Mouse (Mus musculus): ENCODE results near the gene Crybb2. TPM values are rescaled to one million over a fixed set of nuclear protein-coding genes. Genes with fewer than 3 reads are reported as not detected.
A peak's percentile ranks its signal among the peaks of the same experiment; 100 is the strongest.

Crybb2 gene
- polyA plus RNA-seq, 1 experiment from 2014 or later, result not detected

GRCm38 (mm10) chr5:113086990-113087389 is 17.1 kb upstream of the Crybb2 start:
- Histone ChIP-seq H3K27ac (ENCODE audit: low read depth, low read length) (no peak overlapping the region), H3K9ac (ENCODE audit: low read depth, low read length) (no peak overlapping the region), H3K9me3 (ENCODE audit: control insufficient read depth, low read length) (no peaks in the 10 kb centered on the region), H3K4me3 (ENCODE audit: low read depth, low read length) (no peak overlapping the region), H3K4me2 (replicated peaks; ENCODE audit: low read depth, low read length) (no peak overlapping the region), H3K36me3 (ENCODE audit: control insufficient read depth, insufficient read depth, low read length) (no peaks in the 10 kb centered on the region), H3K4me1 (replicated peaks; ENCODE audit: control insufficient read depth, insufficient read depth, low read length) (no peaks in the 10 kb centered on the region), H3K27me3 (ENCODE audit: control insufficient read depth, insufficient read depth, low read length) (no peaks in the 10 kb centered on the region)
- ATAC-seq (ENCODE audit: low FRiP score), result no peak
- 67% methylated on average over 4 of the region's 4 CpGs for WGBS
- no peak for DNase-seq (ENCODE audit: low spot score)

- WGBS, result 88% methylated on average over 12 of the region's 12 CpGs
- H3K27me3 ChIP-seq (ENCODE audit: control insufficient read depth, insufficient read depth, low read length), result no peaks in the 10 kb centered on the region
- ATAC-seq (ENCODE audit: low FRiP score) (no peak), DNase-seq (ENCODE audit: low spot score) (no peak)
- H3K36me3 ChIP-seq (ENCODE audit: control insufficient read depth, insufficient read depth, low read length), result no peaks in the 10 kb centered on the region
- no peak overlapping the region for H3K9ac ChIP-seq (ENCODE audit: low read depth, low read length)
- no peak overlapping the region for H3K4me3 ChIP-seq (ENCODE audit: low read depth, low read length)
- H3K27ac ChIP-seq (ENCODE audit: low read depth, low read length), result no peak overlapping the region
- H3K4me2 ChIP-seq (replicated peaks; ENCODE audit: low read depth, low read length), result no peak overlapping the region
- no peaks in the 10 kb centered on the region for H3K9me3 ChIP-seq (ENCODE audit: control insufficient read depth, low read length)
- no peaks in the 10 kb centered on the region for H3K4me1 ChIP-seq (replicated peaks; ENCODE audit: control insufficient read depth, insufficient read depth, low read length)
These were observed 16.5 kb upstream of the Crybb2 start for GRCm38 (mm10) chr5:113086439-113086838.

GRCm38 (mm10) chr5:113085931-113086330 is 16.0 kb upstream of the Crybb2 start:
- ATAC-seq (ENCODE audit: low FRiP score), result no peak
- H3K9ac ChIP-seq (ENCODE audit: low read depth, low read length), result no peak overlapping the region
- no peak overlapping the region for H3K27ac ChIP-seq (ENCODE audit: low read depth, low read length)
- H3K9me3 ChIP-seq (ENCODE audit: control insufficient read depth, low read length), result no peaks in the 10 kb centered on the region
- H3K36me3 ChIP-seq (ENCODE audit: control insufficient read depth, insufficient read depth, low read length), result no peaks in the 10 kb centered on the region
- no peak overlapping the region for H3K4me3 ChIP-seq (ENCODE audit: low read depth, low read length)
- H3K4me1 ChIP-seq (replicated peaks; ENCODE audit: control insufficient read depth, insufficient read depth, low read length), result no peaks in the 10 kb centered on the region
- 69% methylated on average over 2 of the region's 2 CpGs for WGBS
- DNase-seq (ENCODE audit: low spot score), result no peak
- no peak overlapping the region for H3K4me2 ChIP-seq (replicated peaks; ENCODE audit: low read depth, low read length)
- no peaks in the 10 kb centered on the region for H3K27me3 ChIP-seq (ENCODE audit: control insufficient read depth, insufficient read depth, low read length)

GRCm38 (mm10) chr5:113084309-113084708 is 14.4 kb upstream of the Crybb2 start:
- 81% methylated on average over 2 of the region's 2 CpGs for WGBS
- DNase-seq (ENCODE audit: low spot score), result no peak
- ATAC-seq (ENCODE audit: low FRiP score), result no peak

GRCm38 (mm10) chr5:113082356-113083168 is 12.6 kb upstream of the Crybb2 start:
- DNase-seq (ENCODE audit: low spot score) (no peak), ATAC-seq (ENCODE audit: low FRiP score) (no peak)
- H3K9ac ChIP-seq (ENCODE audit: low read depth, low read length), result no peak overlapping the region
- no peak overlapping the region for H3K4me2 ChIP-seq (replicated peaks; ENCODE audit: low read depth, low read length)
- no peaks in the 10 kb centered on the region for H3K9me3 ChIP-seq (ENCODE audit: control insufficient read depth, low read length)
- WGBS, result 68% methylated on average over 19 of the region's 19 CpGs
- H3K4me1 ChIP-seq (replicated peaks; ENCODE audit: control insufficient read depth, insufficient read depth, low read length), result no peaks in the 10 kb centered on the region
- H3K4me3 ChIP-seq (ENCODE audit: low read depth, low read length), result no peak overlapping the region
- no peaks in the 10 kb centered on the region for H3K27me3 ChIP-seq (ENCODE audit: control insufficient read depth, insufficient read depth, low read length)
- no peak overlapping the region for H3K27ac ChIP-seq (ENCODE audit: low read depth, low read length)
- no peaks in the 10 kb centered on the region for H3K36me3 ChIP-seq (ENCODE audit: control insufficient read depth, insufficient read depth, low read length)

More at GRCm38 (mm10) chr5:113084309-113084708, 14.4 kb upstream of the Crybb2 start:
- Histone ChIP-seq H3K9ac (ENCODE audit: low read depth, low read length) (no peak overlapping the region), H3K27me3 (ENCODE audit: control insufficient read depth, insufficient read depth, low read length) (no peaks in the 10 kb centered on the region), H3K4me3 (ENCODE audit: low read depth, low read length) (no peak overlapping the region), H3K4me2 (replicated peaks; ENCODE audit: low read depth, low read length) (no peak overlapping the region), H3K27ac (ENCODE audit: low read depth, low read length) (no peak overlapping the region), H3K9me3 (ENCODE audit: control insufficient read depth, low read length) (no peaks in the 10 kb centered on the region), H3K36me3 (ENCODE audit: control insufficient read depth, insufficient read depth, low read length) (no peaks in the 10 kb centered on the region), H3K4me1 (replicated peaks; ENCODE audit: control insufficient read depth, insufficient read depth, low read length) (no peaks in the 10 kb centered on the region)

- Histone ChIP-seq H3K27me3 (ENCODE audit: control insufficient read depth, insufficient read depth, low read length) (no peaks in the 10 kb centered on the region), H3K36me3 (ENCODE audit: control insufficient read depth, insufficient read depth, low read length) (no peaks in the 10 kb centered on the region), H3K27ac (ENCODE audit: low read depth, low read length) (no peak within 1 kb of the TSS), H3K4me2 (replicated peaks; ENCODE audit: low read depth, low read length) (no peak within 1 kb of the TSS), H3K9me3 (ENCODE audit: control insufficient read depth, low read length) (no peaks in the 10 kb centered on the region), H3K4me1 (replicated peaks; ENCODE audit: control insufficient read depth, insufficient read depth, low read length) (no peaks in the 10 kb centered on the region), H3K9ac (ENCODE audit: low read depth, low read length) (0 out of 2 replicates have a peak within 1 kb of the TSS, but pooled peaks have one; percentile 11), H3K4me3 (ENCODE audit: low read depth, low read length) (no peak within 1 kb of the TSS)
- 86% methylated on average over 8 of the region's 8 CpGs for WGBS
- DNase-seq (ENCODE audit: low spot score) (no peak), ATAC-seq (ENCODE audit: low FRiP score) (no peak)
These were observed 11.5 kb upstream of the Crybb2 start, which contains the start of gene Crybb3 for GRCm38 (mm10) chr5:113081439-113081838. TSS of gene Crybb3 (minus strand) at chr5:113081584.

GRCm38 (mm10) chr5:113081020-113081419 is 11.1 kb upstream of the Crybb2 start:
- no peaks in the 10 kb centered on the region for H3K9me3 ChIP-seq (ENCODE audit: control insufficient read depth, low read length)
- H3K27me3 ChIP-seq (ENCODE audit: control insufficient read depth, insufficient read depth, low read length), result no peaks in the 10 kb centered on the region
- DNase-seq (ENCODE audit: low spot score) (no peak), ATAC-seq (ENCODE audit: low FRiP score) (no peak)
- H3K36me3 ChIP-seq (ENCODE audit: control insufficient read depth, insufficient read depth, low read length), result no peaks in the 10 kb centered on the region
- WGBS, result 88% methylated on average over 9 of the region's 9 CpGs
- H3K4me3 ChIP-seq (ENCODE audit: low read depth, low read length), result no peak overlapping the region
- no peak overlapping the region for H3K27ac ChIP-seq (ENCODE audit: low read depth, low read length)
- H3K4me1 ChIP-seq (replicated peaks; ENCODE audit: control insufficient read depth, insufficient read depth, low read length), result no peaks in the 10 kb centered on the region
- H3K9ac ChIP-seq (ENCODE audit: low read depth, low read length), result no peak overlapping the region
- H3K4me2 ChIP-seq (replicated peaks; ENCODE audit: low read depth, low read length), result no peak overlapping the region

- Histone ChIP-seq H3K36me3 (ENCODE audit: control insufficient read depth, insufficient read depth, low read length) (no peaks in the 10 kb centered on the region), H3K9ac (ENCODE audit: low read depth, low read length) (no peak overlapping the region), H3K4me3 (ENCODE audit: low read depth, low read length) (no peak overlapping the region), H3K4me2 (replicated peaks; ENCODE audit: low read depth, low read length) (no peak overlapping the region), H3K27ac (ENCODE audit: low read depth, low read length) (no peak overlapping the region), H3K27me3 (ENCODE audit: control insufficient read depth, insufficient read depth, low read length) (no peaks in the 10 kb centered on the region), H3K9me3 (ENCODE audit: control insufficient read depth, low read length) (no peaks in the 10 kb centered on the region), H3K4me1 (replicated peaks; ENCODE audit: control insufficient read depth, insufficient read depth, low read length) (no peaks in the 10 kb centered on the region)
- DNase-seq (ENCODE audit: low spot score), result peak; percentile 78
- WGBS, result 26% methylated on average over 17 of the region's 21 CpGs
- ATAC-seq (ENCODE audit: low FRiP score), result no peak
These were observed 9.9 kb upstream of the Crybb2 start for GRCm38 (mm10) chr5:113079783-113080182.

GRCm38 (mm10) chr5:113078686-113079085 is 8.8 kb upstream of the Crybb2 start:
- ATAC-seq (ENCODE audit: low FRiP score) (no peak), DNase-seq (ENCODE audit: low spot score) (peak; percentile 27)
- H3K9ac ChIP-seq (ENCODE audit: low read depth, low read length), result no peak overlapping the region
- WGBS, result 75% methylated on average over 5 of the region's 5 CpGs
- no peak overlapping the region for H3K4me2 ChIP-seq (replicated peaks; ENCODE audit: low read depth, low read length)
- H3K27me3 ChIP-seq (ENCODE audit: control insufficient read depth, insufficient read depth, low read length), result no peaks in the 10 kb centered on the region
- H3K27ac ChIP-seq (ENCODE audit: low read depth, low read length), result no peak overlapping the region
- H3K4me3 ChIP-seq (ENCODE audit: low read depth, low read length), result no peak overlapping the region
- H3K36me3 ChIP-seq (ENCODE audit: control insufficient read depth, insufficient read depth, low read length), result no peaks in the 10 kb centered on the region
- H3K9me3 ChIP-seq (ENCODE audit: control insufficient read depth, low read length), result no peaks in the 10 kb centered on the region
- no peaks in the 10 kb centered on the region for H3K4me1 ChIP-seq (replicated peaks; ENCODE audit: control insufficient read depth, insufficient read depth, low read length)
